Mouse (Mus musculus): ENCODE measurements around the gene Dyrk1a. TPM values are rescaled to one million over a fixed set of nuclear protein-coding genes. Genes with fewer than 3 reads are reported as not detected.

Dyrk1a gene
- polyA plus RNA-seq, 1 experiment from 2014 or later = 12.0 TPM

- Histone ChIP-seq H3K4me3 (ENCODE audit: low read depth, low read length) (no peak overlapping the region), H3K4me1 (ENCODE audit: control insufficient read depth, insufficient read depth, low read length) (peaks cover 16% of the 10 kb centered on the region), H3K27ac (ENCODE audit: low read length) (peak overlapping the region; percentile 26; the same call in 1 of the 2 replicates), H3K9me3 (replicated peaks; ENCODE audit: control insufficient read depth, low read length, poor library complexity, severe bottlenecking) (no peaks in the 10 kb centered on the region), H3K9ac (ENCODE audit: low read depth, low read length) (no peak overlapping the region), H3K4me2 (ENCODE audit: low read length) (no peak overlapping the region), H3K27me3 (ENCODE audit: control insufficient read depth, insufficient read depth, low read depth, low read length) (no peaks in the 10 kb centered on the region), H3K36me3 (ENCODE audit: control insufficient read depth, insufficient read depth, low read length) (no peaks in the 10 kb centered on the region)
- peak; percentile 91 for ATAC-seq
- WGBS = 5% methylated on average over 5 of the region's 5 CpGs
Measured at GRCm38 (mm10) chr16:94631984-94632383, 62.2 kb downstream of the Dyrk1a start.

DNA sequence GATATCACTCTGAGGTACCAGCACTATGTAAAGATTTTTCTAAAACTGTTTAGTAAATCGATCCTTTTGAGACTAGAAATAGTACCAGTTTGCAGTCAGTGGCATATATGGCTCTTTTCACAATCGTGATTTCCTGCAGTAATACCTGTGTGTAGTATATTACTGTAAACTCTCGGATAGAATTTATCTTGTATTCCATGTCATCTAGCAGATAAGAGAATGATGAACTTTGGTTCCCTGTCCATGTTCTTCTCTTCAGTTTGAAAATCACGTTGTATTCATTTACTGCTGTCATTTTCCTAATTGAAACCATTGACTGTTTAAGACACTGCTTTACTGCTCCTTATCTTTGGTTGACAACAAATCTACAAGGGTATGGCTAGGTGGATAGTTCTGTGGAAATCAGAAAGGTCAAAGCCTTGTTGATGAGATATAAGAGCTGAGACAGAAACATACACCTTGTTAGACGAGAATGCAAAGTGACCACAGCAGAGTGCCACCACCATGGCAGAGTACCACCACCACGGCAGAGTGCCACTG is 62.7 kb downstream of the Dyrk1a start:
- H3K27ac ChIP-seq (ENCODE audit: low read length) = peak overlapping the region; percentile 26; the same call in 1 of the 2 replicates
- ATAC-seq = 0 out of 2 replicates have a peak, but pooled peaks have one; percentile 3
- no peak overlapping the region for H3K4me3 ChIP-seq (ENCODE audit: low read depth, low read length)
- 72% methylated on average over 6 of the region's 6 CpGs for WGBS
- H3K36me3 ChIP-seq (ENCODE audit: control insufficient read depth, insufficient read depth, low read length) = no peaks in the 10 kb centered on the region
- H3K4me2 ChIP-seq (ENCODE audit: low read length) = no peak overlapping the region
- peaks cover 16% of the 10 kb centered on the region for H3K4me1 ChIP-seq (ENCODE audit: control insufficient read depth, insufficient read depth, low read length)
- H3K9ac ChIP-seq (ENCODE audit: low read depth, low read length) = no peak overlapping the region
- no peaks in the 10 kb centered on the region for H3K9me3 ChIP-seq (replicated peaks; ENCODE audit: control insufficient read depth, low read length, poor library complexity, severe bottlenecking)
- no peaks in the 10 kb centered on the region for H3K27me3 ChIP-seq (ENCODE audit: control insufficient read depth, insufficient read depth, low read depth, low read length)

DNA sequence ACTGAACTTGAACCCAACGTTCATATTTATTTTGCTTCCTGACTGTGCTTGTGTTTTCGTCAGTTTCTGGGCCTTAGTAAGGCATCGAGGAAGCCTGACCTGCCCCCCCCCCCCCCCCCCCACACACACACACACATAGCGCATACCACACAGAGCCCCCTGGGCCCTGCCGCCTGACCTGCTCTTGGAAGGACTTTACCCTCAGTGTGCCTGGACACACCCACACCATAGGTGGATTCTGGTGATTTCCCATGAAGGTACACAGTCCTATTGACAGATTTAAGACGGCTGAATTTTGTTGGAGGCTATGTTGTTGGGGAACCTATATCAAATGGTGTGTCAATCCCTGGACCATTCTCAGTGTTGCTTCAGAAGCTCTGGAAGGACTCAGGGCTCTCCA is 63.2 kb downstream of the Dyrk1a start:
- no peaks in the 10 kb centered on the region for H3K9me3 ChIP-seq (replicated peaks; ENCODE audit: control insufficient read depth, low read length, poor library complexity, severe bottlenecking)
- ATAC-seq = no peak
- WGBS = 73% methylated on average over 6 of the region's 6 CpGs
- peak overlapping the region; percentile 23; the same call in 1 of the 2 replicates for H3K27ac ChIP-seq (ENCODE audit: low read length)
- no peak overlapping the region for H3K4me2 ChIP-seq (ENCODE audit: low read length)
- no peaks in the 10 kb centered on the region for H3K27me3 ChIP-seq (ENCODE audit: control insufficient read depth, insufficient read depth, low read depth, low read length)
- H3K4me3 ChIP-seq (ENCODE audit: low read depth, low read length) = no peak overlapping the region
- no peaks in the 10 kb centered on the region for H3K36me3 ChIP-seq (ENCODE audit: control insufficient read depth, insufficient read depth, low read length)
- H3K4me1 ChIP-seq (ENCODE audit: control insufficient read depth, insufficient read depth, low read length) = peaks cover 19% of the 10 kb centered on the region
- H3K9ac ChIP-seq (ENCODE audit: low read depth, low read length) = no peak overlapping the region

- Histone ChIP-seq H3K4me3 (ENCODE audit: low read depth, low read length) (no peak overlapping the region), H3K4me1 (ENCODE audit: control insufficient read depth, insufficient read depth, low read length) (peaks cover 17% of the 10 kb centered on the region), H3K4me2 (ENCODE audit: low read length) (no peak overlapping the region), H3K36me3 (ENCODE audit: control insufficient read depth, insufficient read depth, low read length) (no peaks in the 10 kb centered on the region), H3K9ac (ENCODE audit: low read depth, low read length) (no peak overlapping the region), H3K27me3 (ENCODE audit: control insufficient read depth, insufficient read depth, low read depth, low read length) (no peaks in the 10 kb centered on the region), H3K9me3 (replicated peaks; ENCODE audit: control insufficient read depth, low read length, poor library complexity, severe bottlenecking) (no peaks in the 10 kb centered on the region), H3K27ac (ENCODE audit: low read length) (no peak overlapping the region)
- 76% methylated on average over 10 of the region's 10 CpGs for WGBS
- no peak for ATAC-seq
Measured at GRCm38 (mm10) chr16:94637423-94637822, 67.6 kb downstream of the Dyrk1a start.

GRCm38 (mm10) chr16:94641799-94642198 is 72.0 kb downstream of the Dyrk1a start:
- no peak overlapping the region for H3K4me2 ChIP-seq (ENCODE audit: low read length)
- H3K27ac ChIP-seq (ENCODE audit: low read length) = no peak overlapping the region
- no peaks in the 10 kb centered on the region for H3K27me3 ChIP-seq (ENCODE audit: control insufficient read depth, insufficient read depth, low read depth, low read length)
- WGBS = 100% methylated on average over 2 of the region's 2 CpGs
- H3K4me1 ChIP-seq (ENCODE audit: control insufficient read depth, insufficient read depth, low read length) = peaks cover 18% of the 10 kb centered on the region
- no peaks in the 10 kb centered on the region for H3K36me3 ChIP-seq (ENCODE audit: control insufficient read depth, insufficient read depth, low read length)
- H3K9me3 ChIP-seq (replicated peaks; ENCODE audit: control insufficient read depth, low read length, poor library complexity, severe bottlenecking) = no peaks in the 10 kb centered on the region
- H3K4me3 ChIP-seq (ENCODE audit: low read depth, low read length) = no peak overlapping the region
- no peak for ATAC-seq
- H3K9ac ChIP-seq (ENCODE audit: low read depth, low read length) = no peak overlapping the region

GRCm38 (mm10) chr16:94647153-94647552 is 77.3 kb downstream of the Dyrk1a start:
- 70% methylated on average over 5 of the region's 5 CpGs for WGBS
- Histone ChIP-seq H3K9me3 (replicated peaks; ENCODE audit: control insufficient read depth, low read length, poor library complexity, severe bottlenecking) (no peaks in the 10 kb centered on the region), H3K27me3 (ENCODE audit: control insufficient read depth, insufficient read depth, low read depth, low read length) (no peaks in the 10 kb centered on the region), H3K4me1 (ENCODE audit: control insufficient read depth, insufficient read depth, low read length) (peaks cover 28% of the 10 kb centered on the region), H3K4me3 (ENCODE audit: low read depth, low read length) (no peak overlapping the region), H3K4me2 (ENCODE audit: low read length) (no peak overlapping the region), H3K9ac (ENCODE audit: low read depth, low read length) (no peak overlapping the region), H3K36me3 (ENCODE audit: control insufficient read depth, insufficient read depth, low read length) (no peaks in the 10 kb centered on the region), H3K27ac (ENCODE audit: low read length) (no peak overlapping the region)
- no peak for ATAC-seq

DNA sequence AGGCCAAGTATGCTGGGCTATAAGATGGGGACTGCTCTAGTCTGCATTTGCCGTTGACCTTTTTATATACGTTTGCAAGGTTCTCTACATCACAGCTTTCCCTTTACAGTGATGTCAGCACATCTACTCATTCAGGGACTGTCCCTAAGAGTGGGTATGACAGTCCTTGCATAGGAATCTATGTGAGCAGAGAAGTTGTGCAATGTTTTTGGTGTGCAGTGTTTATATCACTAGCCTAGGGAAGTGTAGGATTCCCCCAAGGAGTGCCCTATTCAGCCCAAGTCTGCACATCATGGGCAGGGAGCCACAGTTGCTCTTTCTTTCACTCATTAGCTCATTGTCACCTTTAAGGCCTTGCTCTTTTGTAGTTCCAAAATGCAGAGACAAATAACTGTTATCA is 78.1 kb downstream of the Dyrk1a start:
- Histone ChIP-seq H3K4me1 (ENCODE audit: control insufficient read depth, insufficient read depth, low read length) (peaks cover 29% of the 10 kb centered on the region), H3K36me3 (ENCODE audit: control insufficient read depth, insufficient read depth, low read length) (no peaks in the 10 kb centered on the region), H3K9me3 (replicated peaks; ENCODE audit: control insufficient read depth, low read length, poor library complexity, severe bottlenecking) (no peaks in the 10 kb centered on the region), H3K27ac (ENCODE audit: low read length) (no peak overlapping the region), H3K27me3 (ENCODE audit: control insufficient read depth, insufficient read depth, low read depth, low read length) (no peaks in the 10 kb centered on the region), H3K4me3 (ENCODE audit: low read depth, low read length) (no peak overlapping the region), H3K4me2 (ENCODE audit: low read length) (no peak overlapping the region), H3K9ac (ENCODE audit: low read depth, low read length) (no peak overlapping the region)
- 90% methylated on average over 2 of the region's 2 CpGs for WGBS
- no peak for ATAC-seq

GRCm38 (mm10) chr16:94649861-94650260 is 80.1 kb downstream of the Dyrk1a start:
- Histone ChIP-seq H3K9me3 (replicated peaks; ENCODE audit: control insufficient read depth, low read length, poor library complexity, severe bottlenecking) (no peaks in the 10 kb centered on the region), H3K9ac (ENCODE audit: low read depth, low read length) (no peak overlapping the region), H3K4me2 (ENCODE audit: low read length) (no peak overlapping the region), H3K4me1 (ENCODE audit: control insufficient read depth, insufficient read depth, low read length) (peaks cover 25% of the 10 kb centered on the region), H3K27me3 (ENCODE audit: control insufficient read depth, insufficient read depth, low read depth, low read length) (no peaks in the 10 kb centered on the region), H3K4me3 (ENCODE audit: low read depth, low read length) (no peak overlapping the region), H3K36me3 (ENCODE audit: control insufficient read depth, insufficient read depth, low read length) (no peaks in the 10 kb centered on the region), H3K27ac (ENCODE audit: low read length) (no peak overlapping the region)
- 88% methylated on average over 3 of the region's 3 CpGs for WGBS
- no peak for ATAC-seq

DNA sequence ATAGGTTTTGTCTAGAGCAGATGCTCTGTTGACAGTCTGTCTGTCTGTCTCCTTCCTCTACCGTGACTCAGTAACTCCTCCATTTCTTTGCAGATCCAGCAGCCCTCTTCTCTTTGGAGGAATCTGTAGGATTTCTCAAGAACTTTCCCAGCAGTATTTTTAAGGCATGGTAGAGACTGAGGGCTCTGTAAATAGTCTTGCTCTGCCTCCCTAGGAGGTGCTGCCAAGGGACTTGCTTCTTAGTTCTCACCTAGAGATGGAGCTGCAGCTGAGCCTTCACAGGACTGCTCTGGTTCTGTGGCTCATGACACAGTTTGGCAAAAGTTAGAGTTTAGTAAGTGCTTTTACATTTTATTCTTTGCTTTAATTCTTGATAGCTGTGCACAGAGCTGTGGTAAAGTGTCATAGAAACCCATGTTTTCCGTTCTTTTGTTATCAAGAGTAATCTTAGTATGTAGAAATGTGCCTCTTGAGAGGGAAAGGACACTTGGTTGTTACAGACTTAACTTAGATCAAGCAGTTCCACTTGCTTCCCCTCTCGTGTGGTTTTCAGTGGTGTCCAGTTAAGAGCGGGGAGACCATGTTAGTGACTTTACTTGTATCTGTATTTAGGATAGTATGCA is 82.4 kb downstream of the Dyrk1a start:
- H3K36me3 ChIP-seq (ENCODE audit: control insufficient read depth, insufficient read depth, low read length) = no peaks in the 10 kb centered on the region
- no peak overlapping the region for H3K27ac ChIP-seq (ENCODE audit: low read length)
- no peaks in the 10 kb centered on the region for H3K27me3 ChIP-seq (ENCODE audit: control insufficient read depth, insufficient read depth, low read depth, low read length)
- WGBS = 73% methylated on average over 4 of the region's 4 CpGs
- H3K9ac ChIP-seq (ENCODE audit: low read depth, low read length) = no peak overlapping the region
- no peak for ATAC-seq
- H3K4me2 ChIP-seq (ENCODE audit: low read length) = no peak overlapping the region
- H3K4me1 ChIP-seq (ENCODE audit: control insufficient read depth, insufficient read depth, low read length) = peaks cover 35% of the 10 kb centered on the region
- no peak overlapping the region for H3K4me3 ChIP-seq (ENCODE audit: low read depth, low read length)
- no peaks in the 10 kb centered on the region for H3K9me3 ChIP-seq (replicated peaks; ENCODE audit: control insufficient read depth, low read length, poor library complexity, severe bottlenecking)

All from midbrain, embryonic 16.5 days (tissue).